Mouse (Mus musculus): Measurements from ENCODE around the gene Rab11fip4.

The Rab11fip4 gene

GRCm38 (mm10) chr11:79714743-79715110 is 123.7 kb downstream of the Rab11fip4 start:
- no peak for DNase-seq

DNA sequence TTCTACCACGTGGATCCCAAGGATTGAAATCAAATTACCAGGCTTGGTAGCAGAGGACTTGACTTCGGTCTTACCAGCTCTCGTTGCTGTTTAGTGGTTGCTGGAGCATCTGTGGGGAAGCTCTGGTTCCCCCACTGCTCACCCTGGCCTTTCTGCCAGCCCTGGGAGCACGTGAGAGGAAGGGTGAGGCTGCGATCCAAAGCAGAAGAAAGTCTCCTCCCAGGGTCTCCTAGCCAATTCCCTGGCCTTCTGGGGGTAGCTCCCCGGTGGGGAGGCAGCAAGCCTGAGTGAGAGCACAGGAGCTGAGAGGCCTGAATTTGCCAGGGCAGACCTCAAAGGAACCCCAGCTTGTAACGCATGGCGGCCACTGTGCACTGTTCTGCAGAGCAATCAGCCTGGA is 124.3 kb downstream of the Rab11fip4 start:
- no peak for DNase-seq

- DNase-seq = no peak
Measured at GRCm38 (mm10) chr11:79715733-79716452, 124.9 kb downstream of the Rab11fip4 start.

DNA sequence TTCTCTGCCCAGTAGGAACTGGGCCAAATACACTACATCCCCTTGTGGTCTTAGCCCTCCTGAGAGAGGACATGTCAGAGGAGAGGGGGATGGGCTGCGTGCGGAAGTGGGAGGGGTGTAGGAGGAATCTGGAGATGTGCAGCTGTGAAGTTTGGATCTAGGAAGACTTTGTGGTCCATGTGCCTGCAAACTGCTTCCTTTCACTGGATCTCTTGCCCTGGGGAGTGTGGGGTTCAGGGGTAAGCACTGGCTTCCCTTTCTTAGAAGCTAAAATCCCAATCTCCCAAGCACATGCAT is 125.4 kb downstream of the Rab11fip4 start:
- no peak for DNase-seq

GRCm38 (mm10) chr11:79717271-79717670 is 126.3 kb downstream of the Rab11fip4 start:
- no peak for DNase-seq

- DNase-seq = no peak
Measured at GRCm38 (mm10) chr11:79717801-79718200, 126.8 kb downstream of the Rab11fip4 start.

DNA sequence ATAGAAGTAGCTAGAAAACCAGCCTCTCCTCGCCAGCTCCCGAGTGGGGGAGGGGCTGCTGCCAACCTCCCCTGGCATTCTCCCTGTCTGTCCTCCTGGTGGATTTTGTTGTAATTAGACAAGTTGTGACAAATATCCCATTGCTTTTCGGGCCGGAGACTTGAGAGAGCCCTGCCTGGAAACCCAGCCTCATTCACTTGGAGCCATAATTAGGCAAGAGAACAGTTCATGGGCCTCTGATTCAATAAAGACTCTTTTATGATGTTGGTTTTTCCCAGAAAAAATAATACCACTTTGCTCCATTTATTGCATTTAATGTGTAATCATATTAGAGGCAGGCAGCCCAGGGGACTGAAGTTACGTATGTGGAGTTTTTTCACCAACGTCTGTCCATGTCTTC is 127.2 kb downstream of the Rab11fip4 start:
- no peak for DNase-seq

DNA sequence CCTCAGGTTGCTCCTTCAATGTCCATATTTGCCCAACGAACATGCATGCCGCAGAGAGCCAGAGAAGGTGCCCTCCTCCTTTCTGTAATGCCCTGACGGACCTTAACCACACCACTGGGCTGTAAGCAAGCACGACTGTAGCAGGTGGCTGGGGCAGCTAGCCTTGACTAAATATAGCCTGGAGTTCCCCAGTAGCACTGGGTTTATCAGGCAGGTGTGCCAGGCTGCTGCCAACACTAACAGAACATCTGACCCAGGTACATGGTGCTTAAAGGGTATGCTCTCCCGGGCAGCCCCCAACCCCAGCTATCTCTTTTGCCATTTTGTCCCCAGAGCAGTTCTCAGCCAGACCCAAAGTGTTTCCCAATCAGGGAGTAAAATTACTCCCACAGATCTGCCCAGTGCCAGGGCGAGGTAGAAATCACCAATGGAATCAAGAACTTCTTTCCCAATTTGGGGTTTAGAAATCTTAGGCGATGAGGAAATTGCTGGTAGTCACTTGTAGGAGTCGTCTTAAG is 127.9 kb downstream of the Rab11fip4 start:
- no peak for DNase-seq

DNA sequence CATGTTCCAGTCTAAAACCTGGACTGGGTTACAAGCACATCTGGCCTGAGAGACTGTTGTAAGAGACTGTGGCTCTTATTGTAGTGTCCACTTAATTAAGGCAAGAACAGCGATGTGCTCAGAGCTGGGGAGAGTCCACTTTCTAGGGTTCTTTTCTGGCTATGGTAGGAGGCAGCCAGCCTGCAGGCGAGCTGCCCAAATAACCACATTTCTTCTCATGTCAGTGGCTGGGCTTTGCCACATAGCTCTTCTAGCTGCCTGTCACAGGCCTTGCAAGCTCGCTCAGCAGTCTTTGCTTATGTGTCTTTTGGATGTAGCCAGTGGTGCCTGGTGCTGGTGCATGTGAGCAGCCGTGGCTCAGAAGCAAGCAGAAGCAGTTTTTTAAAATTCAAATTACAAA is 129.7 kb downstream of the Rab11fip4 start:
- DNase-seq = no peak

DNA sequence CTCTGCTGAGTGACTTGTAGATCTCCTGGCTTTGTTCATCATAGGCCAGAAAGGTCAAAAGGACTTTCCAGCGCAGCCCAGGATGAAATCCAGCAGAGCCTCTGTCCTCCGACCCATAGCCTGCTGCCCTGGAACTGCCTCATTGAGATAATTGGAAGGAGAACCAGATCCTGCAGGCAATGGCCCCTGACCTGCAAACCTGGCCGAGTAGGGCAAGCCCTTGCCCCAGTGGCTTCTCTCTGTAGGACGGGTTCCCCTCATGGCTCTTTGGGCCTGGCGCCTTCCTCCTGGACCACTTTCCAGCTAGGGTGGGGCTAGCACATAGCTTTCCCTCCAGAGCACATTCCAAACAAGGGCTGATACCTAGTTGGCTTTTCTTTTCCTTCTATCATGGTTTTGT is 131.8 kb downstream of the Rab11fip4 start:
- DNase-seq = no peak

- no peak for DNase-seq
Measured at GRCm38 (mm10) chr11:79725005-79725404, 134.0 kb downstream of the Rab11fip4 start.

- DNase-seq = peak; percentile 83 to 84
Measured at GRCm38 (mm10) chr11:79729231-79730047, 138.4 kb downstream of the Rab11fip4 start.

DNA sequence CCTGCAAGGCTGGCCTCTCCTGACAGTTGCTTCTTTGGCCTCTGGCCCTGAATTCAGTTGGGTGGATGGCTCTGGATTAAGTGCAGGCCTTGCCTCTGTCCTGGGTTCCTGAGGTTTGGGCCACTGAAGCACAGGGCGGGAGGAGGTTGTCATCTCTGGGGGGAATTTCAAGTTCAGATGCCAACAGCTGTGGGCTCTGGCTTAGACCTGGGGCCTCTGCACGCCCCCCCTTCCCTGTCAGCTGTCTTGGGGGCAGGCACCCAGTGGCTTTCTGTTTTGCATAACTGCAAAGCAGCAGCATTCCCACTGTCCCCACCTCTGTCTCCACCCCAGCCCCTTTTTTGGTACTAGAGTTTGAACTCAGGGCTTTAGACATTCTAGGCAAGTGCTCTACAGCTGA is 139.4 kb downstream of the Rab11fip4 start:
- DNase-seq = no peak

- DNase-seq = no peak
Measured at GRCm38 (mm10) chr11:79731476-79731875, 140.5 kb downstream of the Rab11fip4 start.

DNA sequence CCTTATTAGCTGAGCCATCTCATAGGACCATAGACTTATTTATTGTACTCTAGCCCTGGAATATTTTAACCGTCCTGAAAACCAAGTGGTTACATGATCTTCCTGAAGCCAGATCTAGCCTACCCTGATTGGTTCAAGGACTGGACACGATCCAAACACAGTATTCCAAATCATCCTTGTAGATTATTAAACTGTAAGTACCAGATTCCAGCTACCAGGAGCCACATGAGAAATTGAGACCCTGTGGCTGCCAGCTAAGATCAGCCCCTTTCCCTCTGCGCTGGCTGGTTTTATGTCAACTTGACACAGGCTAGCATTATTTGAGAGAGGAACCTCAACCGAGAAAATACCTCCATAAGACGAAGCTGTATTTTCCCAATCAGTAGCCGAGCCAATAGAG is 142.0 kb downstream of the Rab11fip4 start:
- DNase-seq = no peak

DNA sequence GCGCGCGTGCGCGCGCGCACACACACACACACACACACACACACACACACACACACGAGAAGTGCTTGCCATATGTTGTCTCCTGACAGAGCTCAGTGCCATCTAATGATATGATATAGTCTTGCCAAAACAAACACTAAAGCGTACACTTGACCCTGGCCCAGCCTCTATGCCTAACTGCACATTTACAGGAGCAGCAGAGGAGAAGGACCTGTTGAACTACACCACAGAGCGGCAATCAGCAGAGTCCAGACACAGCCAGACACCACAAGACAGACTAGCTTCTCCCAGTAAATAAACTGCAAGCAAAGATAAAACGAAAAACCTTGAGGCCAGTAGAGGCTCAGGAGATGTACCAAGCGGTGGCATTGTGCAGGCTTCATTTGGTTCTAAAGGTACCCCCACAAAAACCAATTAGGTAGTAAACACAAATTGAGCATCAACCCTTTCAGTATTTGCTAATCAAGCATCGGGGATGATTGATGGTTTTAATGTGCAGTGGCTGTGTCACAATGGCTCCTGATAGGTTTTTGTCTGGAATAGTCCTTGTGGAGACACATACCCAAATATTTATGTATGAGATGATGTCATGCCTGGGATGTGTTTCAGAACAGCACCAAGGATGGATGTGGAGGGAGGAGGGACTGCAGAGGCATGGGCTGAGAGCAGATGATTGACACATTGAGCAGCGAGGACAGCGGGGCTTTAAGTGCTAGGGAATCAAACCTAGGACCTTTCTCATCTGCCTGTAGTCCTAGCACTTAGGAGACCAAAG is 145.4 kb downstream of the Rab11fip4 start:
- no peak for DNase-seq

DNA sequence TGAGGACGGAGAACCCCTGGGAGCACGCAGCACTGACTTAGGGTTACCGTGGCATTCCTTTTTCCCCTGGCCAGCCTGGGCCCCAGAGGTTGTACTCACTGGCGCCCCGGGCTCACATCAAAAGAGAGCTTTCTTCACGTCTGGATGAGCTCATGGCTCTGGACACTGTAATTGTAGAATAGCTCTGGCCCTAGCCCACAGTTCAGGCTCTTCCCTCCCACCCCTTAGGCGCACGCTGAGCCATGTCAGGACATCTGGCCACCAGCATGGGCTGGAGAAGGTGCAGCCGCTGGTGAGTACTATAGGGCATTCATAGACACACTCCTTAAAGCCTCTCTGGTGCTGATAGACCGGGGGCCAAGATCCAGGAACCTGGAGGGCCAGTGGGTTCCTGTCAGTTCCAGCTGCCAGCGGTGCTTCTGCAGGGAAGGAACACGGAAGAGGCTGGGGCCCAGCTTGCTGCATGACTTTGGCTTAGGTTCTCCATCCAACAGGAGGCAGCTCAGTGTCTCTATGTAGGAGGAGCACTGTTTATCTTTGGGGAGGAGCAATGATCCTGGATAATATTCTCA is 146.2 kb downstream of the Rab11fip4 start:
- DNase-seq = no peak

GRCm38 (mm10) chr11:79737865-79738502 is 147.0 kb downstream of the Rab11fip4 start:
- no peak for DNase-seq

- no peak for DNase-seq
Measured at GRCm38 (mm10) chr11:79738725-79739558, 147.9 kb downstream of the Rab11fip4 start.

GRCm38 (mm10) chr11:79740740-79741512 is 149.9 kb downstream of the Rab11fip4 start:
- no peak for DNase-seq

Measured in cerebellum, postnatal 36 days (tissue).